Mouse (Mus musculus) C2C12 (cell line): ENCODE results near the gene Olfr287.

Experiments used
- CTCF ChIP-seq: IDR thresholded peaks from one replicate; pipeline ENCODE4 v1.5.1; 2011; ENCODE audit not compliant: control insufficient read depth, insufficient read depth, insufficient read length
- FOSL1 ChIP-seq: IDR thresholded peaks from one replicate; pipeline ENCODE4 v1.8.0; 2011; ENCODE audit warnings: mild to moderate bottlenecking, low read length; ENCODE audit not compliant: poor library complexity, insufficient read depth, severe bottlenecking
- MYOD1 ChIP-seq: IDR thresholded peaks from one replicate; pipeline ENCODE4 v1.6.1; 2011; ENCODE audit warnings: low read depth; ENCODE audit not compliant: control insufficient read depth, insufficient read length
- USF1 ChIP-seq: IDR thresholded peaks from one replicate; pipeline ENCODE4 v1.6.1; 2011; ENCODE audit warnings: low read depth, mild to moderate bottlenecking, control low read depth, moderate library complexity

GRCm38 (mm10) chr15:98168622-98169004 is 52.2 kb downstream of the Olfr287 start:
- TF ChIP-seq CTCF = no peak
- TF ChIP-seq FOSL1 = no peak
- TF ChIP-seq USF1 = no peak
- no peak for TF ChIP-seq MYOD1
